Mouse (Mus musculus) urinary bladder, postnatal 4 days (tissue): ENCODE results near the gene Ncam1.

Experiments used
- DNase-seq, 2 experiments: peaks; one replicate each; pipeline ENCODE4 v3.0.0; 2021 to 2022; ENCODE audit warnings: low spot score in 2 of 2

The Ncam1 gene

DNA sequence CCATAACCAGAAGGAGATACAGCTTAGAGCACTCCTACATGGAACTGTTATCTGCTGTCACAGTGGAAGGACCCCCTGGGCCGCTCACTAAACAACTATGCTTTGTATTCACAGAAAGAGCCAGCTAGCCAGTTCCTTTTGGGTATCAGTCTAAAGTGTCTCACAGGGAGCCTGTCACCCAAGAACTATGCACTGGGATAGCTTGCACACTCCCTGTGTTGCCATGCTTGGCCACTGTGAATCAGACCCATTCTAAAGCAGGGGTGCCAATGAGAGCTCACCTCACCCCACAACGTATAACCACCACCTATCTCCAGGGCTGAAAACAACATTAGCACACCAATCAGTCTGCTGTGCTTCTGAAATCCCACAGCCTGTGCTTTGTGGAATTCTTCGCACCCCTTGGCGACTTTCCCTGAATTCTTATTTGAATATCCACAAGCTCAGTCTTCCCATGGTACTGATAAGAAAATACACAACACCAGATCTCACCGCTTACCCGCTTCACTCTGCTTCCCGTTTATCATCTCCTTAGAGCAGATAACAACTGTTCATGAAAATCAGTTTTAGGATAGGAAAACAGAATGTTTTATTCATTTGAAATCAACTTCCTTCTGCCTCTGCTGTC, 228.6 kb downstream of the Ncam1 start:
- DNase-seq: no peak

DNA sequence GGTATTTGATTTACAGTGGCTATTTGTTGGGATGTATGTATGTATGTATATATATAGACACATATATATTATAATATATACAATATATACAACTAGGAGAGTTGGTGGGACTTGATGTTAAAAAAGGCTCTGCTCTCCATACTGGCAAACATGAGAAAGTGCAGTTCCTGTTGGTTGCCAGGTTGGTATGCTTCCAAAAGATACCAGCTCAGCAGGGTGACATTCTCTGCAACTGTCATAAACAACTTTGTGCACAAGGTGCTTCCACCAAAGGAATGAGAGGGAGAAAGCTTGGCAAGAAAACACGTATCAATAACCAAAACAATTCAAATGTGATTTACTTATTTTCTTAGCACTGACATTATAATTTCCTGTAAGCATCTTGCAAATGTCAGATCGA, 232.9 kb downstream of the Ncam1 start:
- DNase-seq: no peak

DNA sequence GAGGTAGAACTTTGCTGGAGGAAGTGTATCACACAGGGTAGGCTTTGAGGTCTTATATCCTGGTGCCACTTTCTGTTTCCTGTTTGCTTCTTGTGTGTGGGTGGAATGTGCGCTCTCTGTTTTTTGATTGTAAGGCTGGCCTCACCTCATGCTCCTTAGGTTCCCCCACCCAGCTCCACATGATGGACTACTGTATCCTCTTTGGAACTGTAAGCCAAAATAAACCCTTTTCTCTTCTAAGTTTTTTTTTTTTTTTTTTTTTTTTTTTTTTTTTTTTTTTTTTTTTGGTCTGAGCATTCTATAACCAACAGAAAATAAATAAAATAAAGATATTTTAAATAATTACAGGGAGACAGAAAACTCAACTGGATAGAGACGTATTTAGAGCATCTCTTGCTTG, 239.8 kb downstream of the Ncam1 start:
- no peak for DNase-seq

DNA sequence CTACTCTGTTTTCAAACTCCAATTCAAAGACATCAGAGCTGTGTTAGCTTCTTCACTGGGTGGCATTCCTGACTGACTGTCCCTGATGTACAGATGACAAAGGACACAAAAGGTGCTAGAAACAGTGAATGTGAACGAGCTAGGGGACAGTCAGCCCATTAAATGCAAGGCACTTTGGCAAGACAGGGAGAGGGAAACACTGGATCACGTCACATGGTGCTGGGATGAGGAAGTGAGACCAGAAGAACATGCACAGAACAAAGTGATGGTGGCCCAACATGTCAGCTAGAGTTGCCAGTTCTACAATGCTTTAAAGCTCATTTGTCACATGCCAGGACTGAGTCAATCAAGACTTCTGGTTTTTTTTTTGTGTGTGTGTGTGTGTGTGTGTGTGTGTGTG, 247.4 kb downstream of the Ncam1 start:
- no peak for DNase-seq

DNA sequence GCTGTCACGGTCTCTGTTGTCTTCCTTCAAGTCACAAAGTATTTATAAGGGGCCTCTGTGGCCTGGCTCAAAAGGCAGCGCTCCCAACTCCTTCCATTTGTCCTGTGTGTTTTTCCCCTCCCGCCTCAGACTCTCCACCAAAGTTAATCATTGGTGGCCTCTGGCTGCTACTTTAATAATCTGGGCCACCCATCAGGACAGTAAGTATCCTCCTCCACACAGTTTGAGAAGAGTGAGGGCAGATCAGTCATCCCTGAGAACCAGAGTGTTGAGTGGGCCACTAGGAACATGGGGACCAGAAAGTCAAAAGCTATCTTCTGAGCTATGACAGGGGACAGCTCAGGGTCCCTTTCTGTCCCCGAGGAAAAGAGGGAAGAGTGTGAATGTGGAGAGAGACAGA, 256.1 kb downstream of the Ncam1 start:
- DNase-seq: no peak

DNA sequence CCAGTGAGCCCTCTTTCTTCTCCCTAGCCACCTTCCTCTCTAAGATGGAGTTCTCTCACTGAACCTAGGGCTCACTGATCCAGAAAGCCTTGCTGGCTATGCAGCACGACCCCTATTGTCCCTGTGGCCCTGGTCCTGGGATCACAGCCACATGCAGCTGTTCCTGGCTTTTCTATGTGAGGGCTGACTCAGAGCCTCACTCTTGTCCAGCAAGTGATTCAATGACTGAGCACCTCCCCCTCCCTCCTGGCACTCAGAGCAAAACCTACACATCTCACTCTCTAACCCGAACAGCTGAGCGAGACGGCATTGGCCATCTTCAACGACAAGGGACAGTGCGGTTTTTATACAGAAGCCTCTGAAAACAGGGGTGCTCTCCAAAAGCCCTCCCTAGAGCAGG, 260.9 kb downstream of the Ncam1 start:
- no peak for DNase-seq

DNA sequence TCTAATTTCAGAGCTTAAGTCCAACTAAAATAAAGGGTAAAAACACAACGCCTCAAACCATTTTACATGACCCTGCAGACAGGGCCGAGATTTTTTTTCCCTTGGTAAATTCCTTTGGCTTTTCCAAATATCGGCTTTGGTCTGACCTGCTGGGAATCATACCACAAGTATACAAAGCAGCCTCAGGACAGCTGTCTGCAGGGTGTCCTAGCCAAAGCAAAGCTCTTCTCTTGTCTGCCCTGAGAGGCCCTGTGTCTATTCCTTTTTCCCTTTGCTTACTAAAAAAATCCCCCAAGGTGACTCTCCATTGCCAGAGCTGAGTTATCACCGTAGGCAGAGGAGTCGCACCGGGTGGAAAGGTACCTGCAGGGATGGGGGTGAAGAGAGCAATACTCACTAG, 262.1 kb downstream of the Ncam1 start:
- no peak for DNase-seq

DNA sequence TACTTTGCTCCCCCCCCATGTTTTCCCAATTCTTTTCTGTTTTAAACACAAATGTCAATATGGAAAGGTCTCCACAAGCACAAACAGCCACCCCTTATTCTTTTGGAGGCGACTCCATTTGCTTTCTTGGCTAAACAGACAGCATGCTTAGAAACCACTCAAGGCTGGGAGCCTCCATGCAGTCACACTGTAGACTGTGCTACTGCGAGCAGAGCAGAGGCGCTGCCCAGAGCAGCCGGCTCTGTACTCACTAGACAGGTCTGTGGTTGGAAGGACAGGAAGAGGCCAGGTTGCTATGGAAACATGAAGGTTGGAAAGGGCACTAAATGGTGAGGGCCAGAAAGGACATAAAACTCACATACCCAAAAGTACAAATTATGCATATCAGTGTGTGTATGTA, 263.8 kb downstream of the Ncam1 start:
- no peak for DNase-seq

DNA sequence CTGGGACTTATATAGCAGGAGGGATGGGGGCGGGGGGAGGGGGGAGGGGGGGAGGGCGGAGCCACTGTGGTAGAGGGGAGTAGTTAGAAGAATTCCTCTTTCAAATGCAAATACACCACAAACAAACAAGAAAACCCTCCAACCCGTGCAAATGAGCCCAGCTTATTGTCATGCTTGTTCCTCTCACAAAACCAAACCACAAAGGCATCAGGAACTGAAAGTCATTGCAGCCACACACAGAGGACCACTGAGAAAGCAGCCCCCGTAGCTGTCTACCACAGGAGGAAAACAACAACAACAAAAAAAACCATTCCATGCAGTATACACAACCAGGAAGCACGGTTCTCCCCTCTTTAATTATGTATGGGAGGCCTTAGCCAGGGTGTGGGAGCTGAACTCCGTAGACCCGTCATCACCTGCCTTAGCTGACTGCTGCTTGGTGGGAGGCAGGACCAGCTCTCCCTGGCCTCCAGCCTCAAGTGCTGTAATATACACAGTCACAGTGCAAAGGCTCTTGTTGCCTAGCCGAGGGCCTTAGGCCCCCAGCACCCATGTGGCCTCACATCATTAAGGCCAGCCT, 264.7 kb downstream of the Ncam1 start:
- DNase-seq: no peak

DNA sequence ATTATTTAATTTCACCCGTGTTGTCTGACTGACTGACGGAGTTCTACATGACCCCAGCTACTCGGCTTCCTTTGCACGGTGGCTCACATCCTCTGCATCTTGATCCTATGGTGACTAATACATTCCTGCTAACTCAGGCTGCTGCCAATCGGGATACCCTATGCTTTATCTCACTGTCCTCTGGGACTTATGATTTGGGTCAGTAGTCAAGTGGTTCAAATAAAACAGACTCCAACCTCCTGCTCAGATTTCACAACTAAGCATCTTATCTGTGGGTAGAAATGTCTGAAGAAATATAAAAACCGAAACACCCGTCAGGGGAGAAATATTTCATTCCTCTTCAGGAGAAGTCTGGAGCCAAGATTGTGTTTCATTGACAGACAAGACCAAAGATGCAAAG, 265.3 kb downstream of the Ncam1 start:
- no peak for DNase-seq

DNA sequence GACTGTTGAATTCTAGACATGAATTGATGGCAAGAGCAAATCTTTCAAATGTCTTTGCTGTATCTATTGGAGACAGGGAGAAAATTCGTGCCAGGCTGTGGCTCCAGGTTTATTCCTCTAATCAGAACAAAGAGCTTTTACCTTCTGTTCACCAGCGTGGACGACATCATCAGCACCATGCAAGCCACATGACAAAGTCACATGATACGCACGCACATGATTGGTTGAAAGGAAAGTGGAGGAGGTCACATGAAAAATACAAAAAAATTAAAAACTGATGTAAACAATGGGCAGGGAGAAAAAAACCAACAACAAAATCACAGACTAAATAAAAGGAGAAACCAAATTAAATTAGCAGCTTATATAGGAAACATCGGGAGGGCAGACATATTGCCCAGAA, 266.9 kb downstream of the Ncam1 start:
- DNase-seq: no peak

DNA sequence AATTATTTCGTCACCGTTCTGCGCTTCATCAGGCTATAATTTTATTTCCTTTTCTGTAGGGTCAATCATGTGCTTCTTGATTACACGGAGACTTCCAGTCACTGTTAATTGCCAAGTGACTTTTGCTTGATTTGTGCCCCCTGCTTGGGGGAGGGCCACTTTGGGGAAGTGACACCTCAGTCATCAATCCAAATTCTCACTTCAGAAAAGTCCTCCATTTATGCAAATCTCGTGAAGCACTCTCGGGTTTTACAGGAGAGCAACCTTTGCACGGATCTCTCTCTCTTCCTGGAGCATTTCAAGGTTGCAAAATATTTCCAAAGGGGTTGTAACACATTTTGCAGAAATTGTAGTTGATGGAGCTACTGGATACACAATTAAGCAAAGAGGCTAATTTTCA, 267.5 kb downstream of the Ncam1 start:
- no peak for DNase-seq

DNA sequence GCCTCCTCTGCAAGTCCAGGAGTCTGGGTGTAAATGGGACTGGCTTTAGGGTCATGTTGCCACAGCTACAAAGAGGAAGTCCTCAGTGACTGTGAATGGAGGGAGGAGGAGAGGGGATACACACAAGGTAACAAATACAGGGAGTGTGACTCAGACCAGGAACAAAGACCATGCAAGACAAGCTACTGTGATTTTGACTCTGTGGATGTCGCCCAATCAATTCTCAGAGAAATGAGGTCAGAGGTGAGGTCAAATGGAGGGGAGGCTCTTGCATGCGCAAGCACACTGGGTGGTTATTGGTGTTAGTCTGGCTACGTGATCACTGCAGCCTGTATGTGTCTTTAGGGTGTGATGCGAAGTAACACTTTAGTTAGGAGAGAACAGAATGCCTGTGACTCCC, 268.0 kb downstream of the Ncam1 start:
- DNase-seq: no peak

DNA sequence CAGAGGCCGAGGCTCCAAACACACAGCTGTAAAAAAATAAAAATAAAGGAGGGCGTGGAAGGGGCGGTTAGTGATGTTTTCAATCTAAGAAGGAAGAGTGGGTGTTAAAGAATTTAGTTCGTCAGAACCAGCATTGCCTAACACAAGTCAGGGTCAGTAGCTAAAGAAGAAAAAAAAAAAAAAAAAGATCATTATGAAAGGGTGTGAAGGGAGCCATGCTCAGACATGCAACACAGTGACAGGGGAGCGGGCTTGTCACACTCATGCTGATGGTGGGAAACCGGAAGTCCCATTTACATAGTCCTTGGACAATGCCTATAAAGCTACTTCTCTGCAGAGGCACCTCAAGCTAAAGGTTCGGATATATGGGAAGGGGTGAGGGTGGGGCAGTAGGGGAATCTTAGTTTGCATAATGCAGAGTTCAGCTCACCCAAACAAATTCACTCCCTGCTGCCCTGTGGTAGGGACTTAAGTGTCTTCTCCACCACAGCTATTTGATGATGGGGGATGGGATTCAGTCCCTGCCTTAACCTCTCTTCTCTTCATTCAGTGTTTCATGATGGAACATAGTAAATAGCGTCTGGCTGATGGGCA, 269.3 kb downstream of the Ncam1 start:
- no peak for DNase-seq

DNA sequence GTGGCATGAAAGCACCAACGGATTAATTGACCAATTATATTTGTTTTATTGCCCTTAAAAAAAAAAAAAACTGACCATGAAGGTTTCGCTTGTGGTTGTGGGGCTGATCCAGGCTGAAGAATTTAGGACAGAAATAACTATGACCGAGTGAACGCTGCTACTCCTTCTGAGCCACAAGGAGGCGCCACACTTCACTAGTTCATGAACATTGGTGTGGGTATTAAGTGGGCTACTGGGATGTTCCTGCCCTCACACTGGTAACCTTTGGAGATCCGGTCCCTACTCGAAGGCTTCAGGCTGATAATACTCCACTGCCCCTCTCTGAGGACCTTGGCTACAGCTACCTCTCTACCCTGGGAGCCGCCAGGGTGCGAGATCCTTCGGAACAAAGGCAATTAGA, 269.8 kb downstream of the Ncam1 start:
- DNase-seq: no peak

DNA sequence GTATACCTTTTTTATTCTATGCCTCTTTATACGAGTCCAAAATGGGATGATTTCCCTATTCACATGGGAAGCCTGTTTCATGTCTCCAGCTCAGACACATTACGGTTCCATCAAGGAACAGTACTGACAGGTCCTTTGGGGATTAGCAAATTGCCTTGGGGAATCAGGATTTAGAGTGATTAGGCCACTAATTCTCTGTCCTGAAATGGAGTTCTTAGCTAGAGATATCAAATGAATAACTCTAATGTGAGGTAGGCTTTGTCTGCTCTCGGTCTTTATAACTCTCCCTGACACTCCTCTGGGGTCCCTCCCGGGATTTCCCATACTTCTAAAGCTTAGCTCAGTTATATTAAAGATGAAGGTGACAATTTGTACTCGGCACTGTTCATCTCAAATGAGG, 270.7 kb downstream of the Ncam1 start:
- DNase-seq: no peak

DNA sequence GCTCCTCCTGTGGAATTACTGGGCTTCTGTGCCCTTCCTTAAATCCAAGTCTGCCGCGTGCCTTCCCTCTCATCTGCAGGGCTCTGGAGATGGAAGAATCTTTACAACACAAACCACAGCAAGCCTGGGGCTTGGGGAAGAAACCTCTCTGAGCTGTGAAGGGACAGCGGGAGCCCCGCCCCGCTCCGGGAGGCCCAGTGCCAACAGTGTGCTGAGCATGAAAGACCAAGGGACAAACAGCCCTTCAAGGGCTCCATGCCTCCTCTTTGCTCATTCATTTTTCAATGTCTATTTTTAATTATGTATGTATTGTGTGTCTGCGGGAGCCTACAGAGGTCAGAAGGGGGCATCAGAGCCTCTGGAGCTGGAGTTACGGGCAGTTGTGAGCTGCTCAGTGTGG, 271.4 kb downstream of the Ncam1 start:
- no peak for DNase-seq

DNA sequence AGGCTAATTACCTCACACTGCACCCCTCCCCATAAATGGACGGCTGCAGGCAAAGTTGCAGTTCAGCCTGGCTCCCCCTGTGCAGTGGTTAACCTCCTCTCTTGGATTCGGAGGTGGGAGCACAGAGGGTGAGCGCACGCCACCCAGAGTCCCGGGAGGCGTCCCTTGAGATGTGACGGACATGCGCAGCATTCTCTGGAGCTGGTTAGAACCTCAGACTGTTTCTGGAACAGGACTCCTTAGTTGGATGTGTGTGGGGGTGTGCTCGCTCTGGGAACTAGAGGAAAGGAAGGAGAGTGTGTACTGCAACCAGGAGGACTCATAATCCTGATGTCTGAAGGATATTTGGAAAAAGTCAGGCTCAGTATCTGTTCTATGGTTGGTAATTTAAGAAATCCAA, 274.0 kb downstream of the Ncam1 start:
- DNase-seq: no peak

DNA sequence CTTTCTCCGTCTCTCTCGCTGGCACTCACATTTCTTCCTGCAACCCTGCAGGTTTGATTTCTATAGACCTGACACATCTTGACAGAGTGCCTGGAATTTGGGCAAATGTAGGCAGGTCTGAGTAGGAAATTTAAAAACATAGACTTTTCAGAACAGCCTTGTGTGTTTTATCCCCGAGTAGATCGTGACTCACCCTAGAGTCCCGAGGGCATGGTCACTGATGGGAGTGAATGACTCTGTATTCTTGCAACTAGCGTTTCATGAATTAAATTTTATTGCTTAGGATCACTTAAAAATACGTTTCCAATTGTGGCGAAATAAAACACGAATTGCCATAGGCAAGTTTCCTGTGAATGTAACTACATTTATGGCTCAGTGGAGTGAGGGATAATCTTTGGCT, 274.8 kb downstream of the Ncam1 start:
- DNase-seq: no peak

DNA sequence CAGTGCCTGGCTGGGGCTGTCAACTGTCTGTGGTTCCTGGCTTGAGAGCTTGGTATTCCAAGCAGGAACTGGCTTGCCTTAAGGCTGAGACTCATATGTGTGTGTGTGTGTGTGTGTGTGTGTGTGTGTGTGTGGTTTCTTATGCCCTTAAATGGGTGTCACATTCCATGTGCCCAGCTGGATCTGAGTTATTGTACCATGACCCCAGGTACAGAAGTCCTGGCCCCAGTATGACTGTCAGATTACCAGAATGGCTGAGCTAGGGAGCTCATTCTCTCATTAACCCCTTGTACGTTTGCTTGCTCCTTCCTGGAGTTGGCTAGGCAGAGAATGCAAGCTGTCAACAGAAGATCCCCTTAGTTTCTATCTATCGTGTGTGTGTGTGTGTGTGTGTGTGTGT, 284.4 kb downstream of the Ncam1 start:
- no peak for DNase-seq

DNA sequence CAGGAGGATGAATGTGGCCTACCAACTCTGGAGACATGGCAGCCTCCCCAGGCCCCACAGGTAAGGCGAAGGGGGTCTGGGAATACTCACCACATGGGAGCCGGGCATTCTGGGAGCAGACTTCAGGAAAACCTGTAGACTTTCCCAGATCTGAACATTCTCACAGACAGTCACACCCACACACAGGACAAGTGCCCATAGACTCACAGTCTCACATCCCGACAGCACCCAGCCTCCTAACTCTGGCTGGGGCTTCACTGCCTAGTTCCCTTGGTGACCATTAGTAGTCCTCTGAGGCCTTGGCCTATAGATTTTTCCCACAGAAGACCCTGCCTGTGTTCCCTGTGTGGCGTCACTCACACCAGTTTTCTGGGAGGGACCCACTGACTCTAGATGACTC, 288.1 kb downstream of the Ncam1 start:
- DNase-seq: no peak

DNA sequence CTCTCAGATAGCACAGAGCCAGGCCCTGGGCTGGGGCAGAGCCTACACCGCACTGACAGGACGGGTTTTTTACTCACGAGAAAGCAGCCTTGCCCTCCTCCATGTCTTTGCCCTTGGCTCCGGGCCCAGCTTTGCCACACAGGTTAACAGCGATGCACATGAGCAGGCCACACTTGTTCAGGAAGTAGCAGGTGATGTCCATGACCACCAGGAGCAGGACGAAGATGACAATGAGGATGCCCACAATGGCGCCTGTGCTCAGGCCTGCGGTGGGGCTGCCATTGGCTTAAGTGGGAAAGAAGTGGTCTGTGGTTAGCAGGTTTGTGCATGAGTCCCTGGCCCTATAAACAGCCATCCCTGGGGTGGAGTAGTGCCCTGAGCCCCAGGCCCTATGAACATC, 289.1 kb downstream of the Ncam1 start:
- DNase-seq: no peak

DNA sequence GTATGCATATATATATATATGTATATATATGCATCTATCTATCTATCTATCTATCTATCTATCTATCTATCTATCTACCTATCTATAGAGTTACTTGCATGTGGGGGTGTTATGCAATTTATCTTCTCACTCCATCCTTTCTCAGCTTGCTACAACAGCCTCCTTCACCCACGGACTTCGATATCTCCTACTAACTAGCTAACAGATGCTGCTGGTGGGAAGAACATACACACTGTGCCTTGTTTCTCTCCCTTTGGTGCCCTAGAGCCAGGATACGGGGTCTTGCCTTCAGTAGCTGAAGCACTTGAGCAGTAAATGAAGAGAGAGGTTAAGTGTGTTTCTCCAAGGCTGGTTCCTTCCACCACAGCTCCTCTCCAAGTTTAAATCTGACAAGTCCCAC, 289.6 kb downstream of the Ncam1 start:
- DNase-seq: no peak
